Comparison of ENCODE assay signal across 8 mouse cellular contexts in genomic region chr19:5689088-5689428, GRCm38 (mm10). TPM values are rescaled to one million over a fixed set of nuclear protein-coding genes. Genes with fewer than 3 reads are reported as not detected.
A peak's percentile ranks its signal among the peaks of the same experiment; 100 is the strongest.
DNase-seq lines count a peak whose midpoint lies in the region; ATAC-seq and TF ChIP-seq lines count a peak whose summit lies in the region.

No protein-coding gene starts in this region.

- H3K27ac ChIP-seq in gastrocnemius, adult 2 months = peak overlapping the region; percentile 95
- H3K27ac ChIP-seq in testis, adult 2 months (ENCODE audit: control insufficient read depth, insufficient read depth, low read depth, low read length) = peak overlapping the region; percentile 85
- peak overlapping the region; percentile 91 for H3K27ac ChIP-seq in liver, embryonic 12.5 days

- no peak for TF ChIP-seq CTCF in gastrocnemius, adult 2 months (IDR thresholded peaks at IDR 0.05)
- TF ChIP-seq CTCF in testis, adult 2 months (IDR thresholded peaks at IDR 0.05; ENCODE audit: control insufficient read depth, insufficient read depth, insufficient replicate concordance, low read depth, low read length) = no peak

- H3K4me3 ChIP-seq in gastrocnemius, adult 2 months = peak overlapping the region; percentile 82
- H3K4me3 ChIP-seq in testis, adult 2 months (ENCODE audit: control insufficient read depth, low read depth, low read length) = peak overlapping the region; percentile 92
- H3K4me3 ChIP-seq in liver, embryonic 12.5 days = peak overlapping the region; percentile 81

- no peaks in the 10 kb centered on the region; the same call in 1 of the 2 replicates for H3K36me3 ChIP-seq in testis, adult 2 months (ENCODE audit: control insufficient read depth, insufficient read depth, low read length)
- peaks cover 66% of the 10 kb centered on the region for H3K36me3 ChIP-seq in liver, embryonic 12.5 days

- peaks cover 19% of the 10 kb centered on the region for H3K4me1 ChIP-seq in testis, adult 2 months (ENCODE audit: control insufficient read depth, insufficient read depth, low read length)
- H3K4me1 ChIP-seq in liver, embryonic 12.5 days = peaks cover 70% of the 10 kb centered on the region

- intact Hi-C loops in gastrocnemius, adult 2 months (cut with DNase I) = loop anchor here (2.0 kb wide), 1 partner anchor 78 kb away; the partner anchor contains the start of gene Kat5
- intact Hi-C loops in gastrocnemius, postnatal 36 days (cut with DNase I) = no loop called here

- peak overlapping the region; percentile 89 for H3K9ac ChIP-seq in liver, embryonic 12.5 days

- no peak for DNase-seq in gastrocnemius, adult 2 months
- DNase-seq in gastrocnemius, postnatal 36 days = no peak
- no peak for DNase-seq in testis, postnatal 10 days (ENCODE audit: low spot score)
- no peak for DNase-seq in cerebellum, postnatal 14 days
- no peak for DNase-seq in retina, embryonic 14.5 days (ENCODE audit: low spot score)
- DNase-seq in right cerebral cortex, postnatal 4 days = no peak

- H3K27me3 ChIP-seq in testis, adult 2 months (ENCODE audit: control insufficient read depth, insufficient read depth, low read length) = no peaks in the 10 kb centered on the region
- H3K27me3 ChIP-seq in liver, embryonic 12.5 days (replicated peaks) = no peaks in the 10 kb centered on the region

- no peaks in the 10 kb centered on the region for H3K9me3 ChIP-seq in liver, embryonic 12.5 days (replicated peaks)

- peak overlapping the region; percentile 95 for H3K4me2 ChIP-seq in liver, embryonic 12.5 days

- no peak for ATAC-seq in liver, embryonic 12.5 days

- WGBS in liver, embryonic 12.5 days (ENCODE audit: insufficient replicate concordance) = under 1% methylated on average over 7 of the region's 7 CpGs

- TF ChIP-seq POLR2A in testis, adult 2 months (IDR thresholded peaks at IDR 0.05; ENCODE audit: control insufficient read depth, low read depth, low read length) = no peak

RNA-seq across cellular contexts. Expression of gene Pcnx3, which starts 0.3 kb away (rescaled TPM):
- total RNA-seq in gastrocnemius, adult 2 months (2021) = 10 to 100 TPM; 12.6 to 14.0 TPM
- total RNA-seq in gastrocnemius, postnatal 36 days (2021) = 10 to 100 TPM; 12.2 to 15.2 TPM
- polyA plus RNA-seq in testis, adult 2 months (2012; rRNA removed) = 63.4 and 67.4 TPM in 2 replicates
- 18.4 and 18.6 TPM in 2 replicates for polyA plus RNA-seq in liver, embryonic 12.5 days (2016; fragmentation: Nextera tagmentation; extraction: Ambion mirVana)

RNA-seq across cellular contexts. Expression of gene Map3k11, which starts 0.5 kb away (rescaled TPM):
- 10 to 100 TPM in 1 of 2 experiments, 1 to 10 TPM in 1; 8.7 to 11.8 TPM for total RNA-seq in gastrocnemius, adult 2 months (2021)
- total RNA-seq in gastrocnemius, postnatal 36 days (2021) = 10 to 100 TPM; 10.8 to 11.3 TPM
- polyA plus RNA-seq in testis, adult 2 months (2012; rRNA removed) = 24.6 and 31.8 TPM in 2 replicates
- polyA plus RNA-seq in liver, embryonic 12.5 days (2016; fragmentation: Nextera tagmentation; extraction: Ambion mirVana) = 25.8 and 27.7 TPM in 2 replicates

RNA-seq across cellular contexts. Expression of gene Kcnk7, which starts 15.1 kb away (rescaled TPM):
- not detected for total RNA-seq in gastrocnemius, adult 2 months (2021)
- not detected for total RNA-seq in gastrocnemius, postnatal 36 days (2021)
- 10.2 and 10.8 TPM in 2 replicates for polyA plus RNA-seq in testis, adult 2 months (2012; rRNA removed)
- 0.18 and 0.19 TPM in 2 replicates for polyA plus RNA-seq in liver, embryonic 12.5 days (2016; fragmentation: Nextera tagmentation; extraction: Ambion mirVana)

RNA-seq across cellular contexts. Expression of gene Sipa1, which starts 25.6 kb away (rescaled TPM):
- 10 to 100 TPM in 1 of 2 experiments, 1 to 10 TPM in 1; 10.0 to 11.0 TPM for total RNA-seq in gastrocnemius, adult 2 months (2021)
- total RNA-seq in gastrocnemius, postnatal 36 days (2021) = 1 to 10 TPM; 6.9 to 9.5 TPM
- polyA plus RNA-seq in testis, adult 2 months (2012; rRNA removed) = 5.5 and 9.4 TPM in 2 replicates
- 41.4 and 41.8 TPM in 2 replicates for polyA plus RNA-seq in liver, embryonic 12.5 days (2016; fragmentation: Nextera tagmentation; extraction: Ambion mirVana)

RNA-seq across cellular contexts. Expression of gene Ehbp1l1, which starts 37.1 kb away (rescaled TPM):
- 100 to 1,000 TPM; 218 to 220 TPM for total RNA-seq in gastrocnemius, adult 2 months (2021)
- total RNA-seq in gastrocnemius, postnatal 36 days (2021) = 100 to 1,000 TPM; 235 to 261 TPM
- polyA plus RNA-seq in testis, adult 2 months (2012; rRNA removed) = 105 and 122 TPM in 2 replicates
- polyA plus RNA-seq in liver, embryonic 12.5 days (2016; fragmentation: Nextera tagmentation; extraction: Ambion mirVana) = 122 and 124 TPM in 2 replicates
